Mouse (Mus musculus) cerebellum, adult 18-20 months (tissue): Measurements from ENCODE around the gene Gm3417.
A peak's percentile ranks its signal among the peaks of the same experiment; 100 is the strongest.
"Not testable (repeated sequence)": the region's sequence is repeated elsewhere in the genome, so short reads cannot be mapped to it uniquely, and the experiment has no call there.

Source experiments
- DNase-seq, 2 experiments: peaks; one replicate each; pipeline ENCODE4 v3.0.0; 2021

The Gm3417 gene

DNA sequence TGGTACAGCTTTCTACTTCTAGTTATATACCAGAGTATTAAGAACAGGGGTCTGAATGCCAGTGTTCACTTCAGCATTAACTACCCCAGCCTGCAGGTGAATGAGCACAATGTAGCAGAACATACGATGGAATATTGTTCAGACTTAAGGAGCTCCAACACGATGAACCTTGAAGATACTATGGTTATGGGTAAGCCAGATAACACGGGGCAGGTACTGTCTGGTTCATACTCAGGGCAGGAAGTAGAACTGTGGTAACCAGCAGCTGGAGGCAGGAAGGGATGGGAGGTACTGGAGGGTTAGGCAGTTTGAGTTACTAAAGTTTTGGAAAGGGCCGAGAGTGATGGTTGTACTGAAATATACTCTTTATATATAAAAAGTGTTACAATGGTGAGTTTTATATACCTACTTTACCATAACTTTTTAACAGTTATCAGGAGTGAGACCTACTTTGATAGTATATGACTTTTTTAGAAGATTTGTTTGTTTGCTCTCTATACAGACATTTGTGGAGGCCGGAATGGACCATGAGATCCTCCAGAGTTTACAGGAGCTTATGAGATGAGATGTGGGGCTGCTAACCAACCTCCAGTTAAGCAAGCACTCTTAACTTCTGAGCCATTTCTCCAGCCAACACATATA is 19.8 kb downstream of the Gm3417 start:
- no peak for DNase-seq

DNA sequence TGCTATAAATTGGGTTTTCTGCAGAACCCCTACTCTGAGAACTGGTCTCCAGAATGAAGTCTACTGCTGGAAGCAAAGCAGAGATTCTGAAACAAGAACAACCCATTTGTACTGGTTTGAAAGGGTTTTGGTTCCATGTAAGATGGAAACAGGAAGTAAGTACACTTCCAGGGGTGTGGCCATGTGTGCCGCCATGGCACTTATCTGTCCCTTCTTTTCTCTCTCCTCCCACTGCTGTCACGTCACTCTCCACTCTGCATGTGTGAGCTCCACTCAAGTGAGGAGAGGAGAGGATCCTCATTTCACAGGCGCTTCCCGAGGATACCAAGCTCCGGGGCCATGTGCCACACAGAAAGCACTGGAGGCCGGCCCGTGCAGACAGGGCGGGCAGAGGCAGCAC is 25.1 kb downstream of the Gm3417 start:
- no peak for DNase-seq

DNA sequence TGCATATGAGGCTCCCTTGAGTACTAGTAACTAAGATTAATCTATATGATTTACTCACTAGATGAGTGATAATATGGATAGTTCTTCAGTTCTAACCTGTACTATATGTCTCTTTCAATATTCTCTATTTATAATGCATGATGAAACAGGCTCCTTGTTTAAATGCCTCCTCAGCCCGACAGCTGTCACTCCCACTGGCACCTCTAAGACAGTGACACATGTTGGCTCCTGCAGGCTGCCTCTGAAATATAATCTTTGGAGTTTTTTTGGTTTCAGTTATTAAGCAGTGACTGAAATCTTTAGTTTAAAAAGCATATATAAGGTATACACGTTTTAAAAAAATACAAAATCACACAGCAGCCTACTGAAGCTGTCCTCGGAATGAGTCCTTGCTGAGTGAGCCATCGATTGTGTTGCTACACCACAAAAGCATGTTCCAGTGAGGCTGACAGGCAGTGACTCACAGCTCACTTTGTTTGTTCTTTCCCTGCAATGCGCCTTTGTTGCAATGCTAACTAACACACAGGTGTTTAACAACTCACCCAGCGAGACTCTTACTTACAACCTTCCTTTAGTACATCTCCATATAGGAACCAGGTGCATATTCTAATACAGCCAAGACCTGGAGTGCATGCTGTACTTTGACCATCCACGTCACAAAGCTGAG is 29.3 kb downstream of the Gm3417 start:
- DNase-seq: no peak

DNA sequence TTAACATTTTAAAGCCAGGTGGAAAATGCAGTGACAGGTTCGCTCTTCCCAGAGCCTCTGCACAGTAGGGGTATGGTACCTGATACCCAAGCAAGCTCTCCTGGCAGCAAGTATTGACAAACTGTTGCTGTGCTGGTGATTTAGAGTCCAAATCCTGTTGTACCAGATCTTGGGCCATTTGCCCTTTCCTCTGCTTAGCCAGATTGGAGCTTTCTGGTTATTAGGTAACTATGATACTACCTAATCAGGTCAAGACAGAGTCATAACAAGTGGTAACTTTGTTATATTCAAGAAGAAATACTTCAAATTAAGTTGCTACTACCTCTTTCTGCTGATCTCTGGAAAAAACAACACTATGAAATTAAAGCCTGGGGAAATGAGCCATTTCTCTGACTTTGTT is 34.0 kb downstream of the Gm3417 start:
- no peak for DNase-seq

DNA sequence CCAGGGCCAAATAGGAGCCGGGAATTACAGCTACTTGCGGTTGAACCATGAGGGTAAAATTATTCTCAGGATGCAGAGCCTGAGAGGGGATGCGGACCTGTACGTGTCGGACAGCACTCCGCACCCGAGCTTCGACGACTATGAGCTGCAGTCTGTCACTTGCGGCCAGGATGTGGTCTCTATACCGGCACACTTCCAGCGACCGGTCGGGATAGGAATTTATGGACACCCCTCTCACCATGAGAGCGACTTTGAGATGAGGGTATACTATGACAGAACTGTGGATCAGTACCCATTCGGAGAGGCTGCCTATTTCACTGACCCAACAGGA is 34.9 kb downstream of the Gm3417 start:
- no peak for DNase-seq

DNA sequence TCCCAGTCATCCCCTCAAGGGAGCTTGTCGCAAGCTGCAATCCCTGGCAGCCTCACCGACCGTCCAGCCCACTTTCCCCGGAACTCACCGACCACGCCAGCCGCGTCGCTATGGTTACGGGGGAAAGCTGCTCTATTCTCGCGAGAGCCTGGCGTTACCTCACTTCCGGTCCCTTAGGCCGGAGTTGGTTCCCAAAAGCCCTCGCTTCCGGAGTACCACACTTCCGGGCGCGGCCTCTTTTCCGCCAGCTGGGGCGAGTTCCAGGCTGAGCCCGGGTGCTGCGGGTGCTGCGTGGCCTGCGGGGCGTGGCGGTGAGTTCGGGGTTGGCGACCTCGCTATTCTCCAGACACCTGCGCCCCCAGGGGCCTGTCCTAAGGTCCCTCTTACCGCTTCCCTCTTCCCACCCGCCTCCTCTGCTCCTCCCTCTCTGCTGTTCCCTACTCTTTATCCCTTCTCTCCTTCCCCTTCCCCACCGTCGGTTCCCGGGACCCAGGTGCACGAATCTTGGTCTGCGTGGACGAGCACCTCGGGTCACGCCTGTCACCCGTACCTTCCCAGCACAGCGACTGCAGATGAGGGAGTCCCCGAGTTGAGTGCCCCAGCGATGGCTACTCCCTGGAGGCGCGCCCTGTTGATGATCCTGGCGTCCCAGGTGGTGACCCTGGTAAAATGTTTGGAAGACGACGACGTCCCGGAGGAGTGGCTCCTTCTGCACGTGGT is 35.4 kb downstream of the Gm3417 start, which contains the start of the genes Wdr27 and 1600012H06Rik:
Wdr27 (minus strand) TSS at position 150 of the 720 bp plus-strand sequence.
1600012H06Rik (plus strand) TSS at position 176 of the 720 bp plus-strand sequence.
- peak; percentile 98 for DNase-seq

DNA sequence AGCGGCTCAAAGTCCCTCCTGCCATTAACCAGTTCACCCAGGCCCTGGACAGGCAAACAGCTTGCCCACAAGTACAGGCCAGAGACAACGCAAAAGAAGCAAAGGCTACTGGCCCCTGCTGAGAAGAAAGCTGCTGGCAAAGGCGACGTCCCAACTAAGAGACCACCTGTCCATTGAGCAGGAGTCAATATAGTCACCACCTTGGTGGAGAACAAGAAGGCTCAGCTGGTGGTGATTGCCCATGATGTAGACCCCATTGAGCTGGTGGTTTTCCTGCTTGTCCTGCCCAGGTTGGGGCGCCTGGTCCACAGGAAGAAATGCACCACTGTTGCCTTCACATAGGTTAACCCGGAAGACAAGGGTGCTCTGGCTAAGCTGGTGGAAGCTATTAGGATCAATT is 36.4 kb downstream of the Gm3417 start:
- DNase-seq: peak; percentile 4 to 15

DNA sequence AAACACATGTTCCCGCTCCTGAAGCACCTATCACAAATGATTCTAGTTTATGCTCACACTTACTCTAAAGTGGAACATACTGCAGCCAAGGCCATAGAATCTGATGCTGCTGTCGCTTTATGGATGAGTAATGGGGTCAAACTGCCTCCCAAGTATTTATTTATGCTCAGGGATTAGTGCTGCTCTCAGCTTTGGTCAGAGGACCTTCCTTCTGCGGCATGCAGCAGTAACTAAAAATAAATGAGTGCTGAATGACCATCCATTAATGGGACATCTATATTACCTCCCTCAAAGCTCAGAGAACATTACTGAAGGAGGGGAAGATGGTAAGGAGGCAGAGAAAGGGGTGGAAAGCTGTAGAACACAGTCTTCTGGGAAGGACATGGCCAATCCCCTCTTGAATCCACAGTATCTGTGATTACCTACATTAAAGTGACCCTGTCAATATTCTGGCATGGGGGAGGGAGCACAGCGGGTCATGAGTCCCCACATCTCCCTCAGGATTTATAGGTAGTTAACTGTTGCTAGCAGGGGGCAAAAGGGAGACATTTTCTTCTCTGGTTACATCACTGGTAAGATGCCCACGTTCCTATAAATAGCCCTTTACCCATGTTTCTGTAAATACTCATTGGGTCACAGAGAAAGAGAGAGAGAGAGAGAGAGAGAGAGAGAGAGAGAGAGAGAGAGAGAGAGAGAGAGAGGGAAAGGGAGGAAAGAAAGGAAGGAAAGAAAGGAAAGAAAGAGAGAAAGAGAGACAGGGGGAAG is 42.6 kb downstream of the Gm3417 start:
- no peak for DNase-seq

DNA sequence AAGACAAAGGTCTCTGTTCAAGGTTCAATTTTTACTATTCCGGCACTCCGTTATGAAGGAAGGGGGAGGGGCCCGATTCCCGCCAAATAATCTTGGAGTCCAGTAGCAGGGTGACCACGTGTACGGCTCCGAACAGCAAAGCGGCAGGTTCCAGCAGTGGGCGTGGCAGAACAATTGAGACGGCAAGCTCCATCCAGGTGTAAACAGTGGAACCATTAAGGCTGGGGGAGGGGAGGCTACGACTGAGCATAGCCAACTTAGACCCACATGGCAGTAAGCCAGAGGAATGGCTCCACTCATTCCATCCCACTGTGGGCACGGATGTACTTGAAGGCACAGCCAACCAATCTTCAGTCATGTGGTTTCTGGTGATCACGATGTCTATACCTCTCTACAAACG is 43.3 kb downstream of the Gm3417 start:
- DNase-seq: not testable (repeated sequence)

DNA sequence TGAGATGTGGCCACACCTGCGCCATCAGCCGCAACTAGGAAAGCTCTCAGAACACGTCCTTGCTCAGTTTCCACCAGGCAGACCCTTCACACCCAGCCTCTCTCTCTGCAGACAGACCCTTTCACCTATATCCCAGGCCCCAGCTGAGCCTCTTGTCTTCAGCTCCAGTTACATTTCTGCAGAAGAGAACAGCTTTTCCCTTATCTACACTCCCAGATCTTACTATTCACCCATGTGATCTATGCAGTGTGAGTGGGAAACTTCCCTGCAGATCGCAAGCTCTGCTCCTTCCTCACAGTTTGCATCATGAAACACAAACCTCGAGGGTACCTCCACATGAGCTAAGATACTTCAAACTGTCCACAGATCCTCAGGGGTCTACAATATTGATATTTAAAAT is 47.1 kb downstream of the Gm3417 start:
- DNase-seq: no peak

DNA sequence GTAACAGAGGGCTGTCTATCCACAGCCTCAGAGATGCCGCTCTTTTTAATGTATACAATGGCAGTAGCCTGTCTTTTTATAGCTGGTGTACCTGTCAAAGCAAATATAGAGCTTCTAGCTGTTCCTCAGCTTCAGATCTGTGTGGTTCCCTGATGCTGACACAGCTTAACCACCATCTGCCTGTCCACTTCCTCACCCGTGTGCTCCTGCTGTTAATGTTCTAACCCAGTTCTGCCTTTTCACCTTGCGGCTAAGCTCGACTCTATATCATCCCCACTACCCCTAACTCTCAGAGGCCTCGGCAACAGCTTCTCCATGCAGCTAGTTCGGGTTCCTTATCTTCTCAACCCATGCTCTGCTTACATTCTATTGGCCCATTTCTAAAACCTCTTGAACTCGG is 47.9 kb downstream of the Gm3417 start:
- no peak for DNase-seq

DNA sequence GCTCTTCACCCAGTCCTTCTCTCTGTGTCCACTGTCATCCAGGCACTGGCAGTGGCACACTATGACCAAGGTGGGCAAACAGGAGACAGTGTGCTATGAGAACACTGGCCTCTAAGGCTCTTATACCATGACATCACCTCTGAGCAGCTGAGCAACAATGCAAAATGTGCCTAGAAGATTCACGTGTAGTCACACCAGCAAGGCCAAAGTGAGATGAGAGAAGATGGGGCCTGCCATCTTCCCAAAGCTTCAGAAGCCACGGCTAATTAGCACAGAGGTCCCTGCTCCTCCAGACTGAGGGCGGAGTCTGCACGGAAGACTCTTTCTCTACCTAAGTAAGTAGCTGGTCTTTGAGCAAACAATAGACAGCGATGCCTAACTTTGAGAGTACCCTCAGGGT is 50.0 kb downstream of the Gm3417 start:
- DNase-seq: no peak

DNA sequence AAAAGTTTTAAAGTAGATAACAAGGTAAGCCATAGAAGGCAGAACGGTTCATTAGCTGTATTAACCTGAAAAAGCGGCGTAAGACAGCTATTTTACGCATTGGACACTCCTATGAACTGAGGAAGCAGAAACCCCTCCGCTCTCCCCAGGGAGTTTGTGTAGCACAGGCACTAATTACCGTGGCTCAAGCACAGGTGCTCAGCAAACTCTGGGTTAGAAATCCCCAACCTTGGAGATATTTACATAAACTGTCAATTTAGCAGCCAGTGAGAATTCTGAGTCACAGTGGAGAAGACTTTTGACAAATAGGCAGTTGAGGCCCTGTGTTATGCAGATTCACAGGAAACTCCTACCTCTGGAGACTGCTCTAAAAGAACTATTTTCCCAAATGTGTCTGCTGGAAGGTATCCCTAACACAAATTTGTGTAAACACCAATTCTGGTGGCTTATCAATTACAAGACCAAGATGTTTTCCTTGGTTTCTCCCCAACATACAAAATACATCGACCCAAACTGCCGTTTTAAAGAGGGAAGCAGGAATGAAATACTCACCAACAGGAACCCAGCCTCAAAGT is 50.9 kb downstream of the Gm3417 start:
- no peak for DNase-seq

DNA sequence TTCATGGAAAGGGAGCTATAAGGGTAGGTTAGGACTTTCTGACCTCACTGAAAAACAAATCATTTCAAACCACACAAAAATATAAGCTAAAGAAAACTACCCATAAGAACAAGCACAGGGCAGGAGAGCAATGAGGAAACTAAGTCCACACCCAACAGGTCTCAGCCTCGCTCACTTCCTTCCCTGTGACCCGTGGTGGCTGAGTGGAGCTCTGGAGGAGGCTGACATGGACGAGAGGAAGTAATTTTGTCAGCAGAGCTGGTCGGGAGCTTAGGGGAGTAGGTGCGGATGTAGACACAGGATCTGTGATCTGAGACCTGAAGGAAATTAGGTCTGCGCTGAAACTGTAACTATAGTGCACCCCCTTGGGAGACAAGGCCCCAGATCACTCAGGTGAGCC is 57.0 kb downstream of the Gm3417 start:
- DNase-seq: no peak

DNA sequence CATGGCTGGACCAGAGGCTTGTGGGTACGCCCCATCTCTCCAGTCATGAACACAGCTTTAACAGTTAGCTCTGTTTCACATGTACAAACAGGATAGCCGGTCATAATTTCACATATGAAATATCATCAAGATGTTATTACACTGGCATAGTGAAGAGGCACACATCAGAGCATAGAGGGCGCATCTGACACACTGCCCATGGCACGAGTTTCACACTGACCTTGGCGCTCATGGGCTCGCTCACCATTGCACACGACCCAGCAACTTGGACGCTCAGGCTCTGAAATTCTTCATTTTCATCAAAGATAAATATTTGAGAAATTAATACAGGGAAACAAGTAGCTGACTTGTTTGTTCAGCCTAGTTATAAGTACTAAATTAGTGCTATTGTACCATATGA is 60.7 kb downstream of the Gm3417 start:
- no peak for DNase-seq

DNA sequence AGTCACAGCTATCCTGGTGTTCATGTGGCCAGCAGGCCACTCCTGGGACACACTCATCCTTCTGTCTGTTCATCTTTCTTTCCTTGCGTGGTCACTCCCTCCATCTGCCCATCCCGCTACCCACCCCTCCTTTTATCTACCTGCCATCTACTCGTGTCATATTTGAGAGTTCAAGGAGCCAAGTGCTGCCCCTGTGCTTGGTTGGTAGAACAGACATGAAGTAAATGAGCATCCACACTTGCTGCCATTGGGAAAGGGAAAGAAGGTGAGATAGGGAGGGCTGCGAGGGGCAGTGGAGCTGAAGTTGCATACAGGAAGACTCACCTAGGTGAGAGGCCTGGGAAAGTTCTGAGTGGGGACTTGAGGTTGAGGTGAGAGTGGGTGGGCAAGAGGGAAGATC is 64.2 kb downstream of the Gm3417 start:
- no peak for DNase-seq
